33 mouse cellular contexts compared by ENCODE assay signal in genomic region chr7:30891746-30892145, GRCm38 (mm10). TPM values are rescaled to one million over a fixed set of nuclear protein-coding genes. Genes with fewer than 3 reads are reported as not detected.
"Had no signal": no experiment of that assay in that cellular context is flagged by ENCODE, and none has a peak within 500 bp of the region (broad histone marks: within the 10 kb centered on the region; RNA-seq: fewer than 3 reads in every experiment).

No protein-coding gene starts in this region.

- ATAC-seq: intestine, postnatal 0 days; liver, embryonic 12.5 days; midbrain, embryonic 13.5 days; midbrain, embryonic 16.5 days had no signal

- H3K9ac ChIP-seq: limb, embryonic 13.5 days; liver, embryonic 12.5 days; liver, embryonic 15.5 days; lung, embryonic 15.5 days; midbrain, embryonic 13.5 days; neural tube, embryonic 13.5 days; stomach, embryonic 15.5 days had no signal

- H3K4me2 ChIP-seq: limb, embryonic 13.5 days; liver, embryonic 12.5 days; liver, embryonic 15.5 days; lung, embryonic 15.5 days; midbrain, embryonic 13.5 days; neural tube, embryonic 13.5 days; stomach, embryonic 15.5 days had no signal

- H3K4me1 ChIP-seq: limb, embryonic 13.5 days; liver, embryonic 12.5 days; midbrain, embryonic 10.5 days; midbrain, embryonic 13.5 days; neural tube, embryonic 13.5 days had no signal

- H3K4me3 ChIP-seq: limb, embryonic 13.5 days; liver, embryonic 12.5 days; liver, embryonic 15.5 days; lung, embryonic 15.5 days; megakaryocyte, embryonic 14.5 days; midbrain, embryonic 10.5 days; midbrain, embryonic 13.5 days; myocyte; neural tube, embryonic 13.5 days; stomach, embryonic 15.5 days had no signal

- H3K9me3 ChIP-seq: limb, embryonic 13.5 days; liver, embryonic 12.5 days; liver, embryonic 15.5 days; lung, embryonic 15.5 days; megakaryocyte, embryonic 14.5 days; midbrain, embryonic 10.5 days; midbrain, embryonic 13.5 days; neural tube, embryonic 13.5 days; stomach, embryonic 15.5 days had no signal

- H3K27ac ChIP-seq: limb, embryonic 13.5 days; liver, embryonic 12.5 days; liver, embryonic 15.5 days; midbrain, embryonic 10.5 days; midbrain, embryonic 13.5 days; neural tube, embryonic 13.5 days had no signal

- H3K27me3 ChIP-seq: limb, embryonic 13.5 days; liver, embryonic 12.5 days; liver, embryonic 15.5 days; lung, embryonic 15.5 days; midbrain, embryonic 13.5 days; neural tube, embryonic 13.5 days; stomach, embryonic 15.5 days had no signal

- H3K36me3 ChIP-seq: limb, embryonic 13.5 days; liver, embryonic 12.5 days; liver, embryonic 15.5 days; lung, embryonic 15.5 days; midbrain, embryonic 10.5 days; midbrain, embryonic 13.5 days; neural tube, embryonic 13.5 days; stomach, embryonic 15.5 days had no signal

- DNase-seq: kidney, postnatal 10 days; layer of hippocampus, adult 9-11 months; left cerebral cortex, postnatal 4 days; liver; lung, adult 18-20 months; lung, postnatal 10 days; lung, postnatal 36 days; retina, postnatal 1 day; right cerebral cortex, postnatal 25 days; spleen, adult 18-20 months; thymus, postnatal 25 days had no signal

RNA-seq across cellular contexts. Expression of gene Cd22, which starts 11.6 kb away (rescaled TPM):
- total RNA-seq: layer of hippocampus, adult 18-20 months; layer of hippocampus, postnatal 25 days; left cerebral cortex, postnatal 14 days had no signal
- polyA plus RNA-seq: midbrain, embryonic 13.5 days; midbrain, embryonic 16.5 days; myocyte had no signal

RNA-seq across cellular contexts. Expression of gene Ffar1, which starts 30.4 kb away (rescaled TPM):
- total RNA-seq: layer of hippocampus, adult 18-20 months; layer of hippocampus, postnatal 25 days; left cerebral cortex, adult 8-10 months; left cerebral cortex, postnatal 14 days; left cerebral cortex, postnatal 4 days had no signal
- polyA plus RNA-seq: kidney, embryonic 14.5 days; limb, embryonic 13.5 days; liver, embryonic 12.5 days; liver, embryonic 15.5 days; lung, embryonic 15.5 days; midbrain, embryonic 10.5 days; midbrain, embryonic 13.5 days; midbrain, embryonic 16.5 days; myocyte; neural tube, embryonic 13.5 days; thymus, postnatal 0 days had no signal

RNA-seq across cellular contexts. Expression of gene Hamp2, which starts 32.7 kb away (rescaled TPM):
- total RNA-seq: layer of hippocampus, adult 18-20 months; layer of hippocampus, postnatal 25 days; left cerebral cortex, adult 8-10 months; left cerebral cortex, postnatal 14 days; left cerebral cortex, postnatal 4 days; monocyte, adult 5-6 weeks; neutrophil, adult 5-6 weeks had no signal
- polyA plus RNA-seq: intestine, embryonic 14.5 days; intestine, postnatal 0 days; kidney, adult 2 months; kidney, embryonic 14.5 days; limb, embryonic 13.5 days; liver, embryonic 12.5 days; liver, embryonic 15.5 days; lung, embryonic 15.5 days; midbrain, embryonic 10.5 days; midbrain, embryonic 13.5 days; midbrain, embryonic 16.5 days; myocyte; neural tube, embryonic 13.5 days; stomach, embryonic 15.5 days had no signal

RNA-seq across cellular contexts. Expression of gene Ffar3, which starts 35.8 kb away (rescaled TPM):
- total RNA-seq: layer of hippocampus, adult 18-20 months; layer of hippocampus, postnatal 25 days; left cerebral cortex, adult 8-10 months; left cerebral cortex, postnatal 4 days; monocyte, adult 5-6 weeks had no signal
- polyA plus RNA-seq: kidney, embryonic 14.5 days; limb, embryonic 13.5 days; liver, embryonic 12.5 days; liver, embryonic 15.5 days; lung, embryonic 15.5 days; midbrain, embryonic 10.5 days; midbrain, embryonic 13.5 days; midbrain, embryonic 16.5 days; myocyte; neural tube, embryonic 13.5 days; thymus, postnatal 0 days had no signal
